Mouse (Mus musculus) A20 (cell line): ENCODE results near the gene Bcat1.
"Not testable (repeated sequence)": the region's sequence is repeated elsewhere in the genome, so short reads cannot be mapped to it uniquely, and the experiment has no call there.

Experiments
- DNase-seq: peaks from one replicate; pipeline ENCODE4 v3.0.0-alpha.2; 2011; ENCODE audit warnings: low read depth, low spot score

Gene Bcat1

GRCm38 (mm10) chr6:145093038-145093622 lies 17.1 kb upstream of the Bcat1 start:
- DNase-seq: not testable (repeated sequence)

GRCm38 (mm10) chr6:145091998-145092397 lies 16.0 kb upstream of the Bcat1 start:
- no peak for DNase-seq

- DNase-seq: no peak
These were observed 14.9 kb upstream of the Bcat1 start for GRCm38 (mm10) chr6:145090928-145091327.

GRCm38 (mm10) chr6:145090201-145090863 lies 14.3 kb upstream of the Bcat1 start:
- peak; percentile 89 for DNase-seq

- peak; percentile 27 for DNase-seq
These were observed 13.4 kb upstream of the Bcat1 start for GRCm38 (mm10) chr6:145089373-145089772.

GRCm38 (mm10) chr6:145088451-145089113 lies 12.6 kb upstream of the Bcat1 start:
- peak; percentile 68 for DNase-seq

- DNase-seq: no peak
These were observed 8.5 kb upstream of the Bcat1 start for GRCm38 (mm10) chr6:145084343-145085117.

GRCm38 (mm10) chr6:145081721-145082120 lies 5.7 kb upstream of the Bcat1 start:
- DNase-seq: no peak

GRCm38 (mm10) chr6:145079087-145079759 lies 3.2 kb upstream of the Bcat1 start:
- DNase-seq: no peak

GRCm38 (mm10) chr6:145076286-145076685 lies 302 bp upstream of the Bcat1 start:
- no peak for DNase-seq

GRCm38 (mm10) chr6:145075088-145075547 lies 866 bp downstream of the Bcat1 start:
- DNase-seq: peak; percentile 79

GRCm38 (mm10) chr6:145074461-145074860 lies 1.5 kb downstream of the Bcat1 start:
- DNase-seq: peak; percentile 41

GRCm38 (mm10) chr6:145069921-145070320 lies 6.1 kb downstream of the Bcat1 start:
- no peak for DNase-seq

GRCm38 (mm10) chr6:145069397-145069796 lies 6.6 kb downstream of the Bcat1 start:
- no peak for DNase-seq

- no peak for DNase-seq
These were observed 8.3 kb downstream of the Bcat1 start for GRCm38 (mm10) chr6:145067679-145068078.

GRCm38 (mm10) chr6:145066416-145066815 lies 9.6 kb downstream of the Bcat1 start:
- DNase-seq: no peak

- DNase-seq: no peak
These were observed 10.6 kb downstream of the Bcat1 start for GRCm38 (mm10) chr6:145065301-145065845.

GRCm38 (mm10) chr6:145064104-145064503 lies 11.9 kb downstream of the Bcat1 start:
- DNase-seq: no peak

- DNase-seq: no peak
These were observed 12.6 kb downstream of the Bcat1 start for GRCm38 (mm10) chr6:145063212-145063868.

GRCm38 (mm10) chr6:145062763-145063162 lies 13.2 kb downstream of the Bcat1 start:
- no peak for DNase-seq

GRCm38 (mm10) chr6:145061361-145061760 lies 14.6 kb downstream of the Bcat1 start:
- DNase-seq: no peak
